Mouse (Mus musculus) heart, adult 2 months (tissue): ENCODE data around the gene Ntmt1. TPM values are rescaled to one million over a fixed set of nuclear protein-coding genes. Genes with fewer than 3 reads are reported as not detected.
A peak's percentile ranks its signal among the peaks of the same experiment; 100 is the strongest.

ENCODE experiments used
- DNase-seq, 2 experiments: peaks; one replicate each; pipeline ENCODE4 v3.0.0; 2021
- H3K27ac ChIP-seq: fragments of 200-600 bp; 2 replicates; pipeline ENCODE4 v1.8.1; 2022
- H3K27me3 ChIP-seq: fragments of 200-500 bp; 2 replicates; pipeline ENCODE4 v1.6.1; 2012; ENCODE audit warnings: mild to moderate bottlenecking, low read length, inconsistent platforms, mixed read lengths; ENCODE audit not compliant: control insufficient read depth, insufficient read depth
- H3K36me3 ChIP-seq: fragments of 200-500 bp; 2 replicates; pipeline ENCODE4 v1.6.1; 2012; ENCODE audit warnings: low read length, inconsistent platforms; ENCODE audit not compliant: control insufficient read depth, insufficient read depth
- H3K4me1 ChIP-seq: fragments of 200-500 bp; 2 replicates; pipeline ENCODE4 v1.6.1; 2011; ENCODE audit warnings: low read length; ENCODE audit not compliant: control insufficient read depth, insufficient read depth
- H3K4me3 ChIP-seq: fragments of 200-600 bp; 2 replicates; pipeline ENCODE4 v1.8.1; 2022
- H3K79me2 ChIP-seq: fragments of 200-500 bp; replicated peaks from 2 replicates; pipeline ENCODE4 v1.6.1; 2012; ENCODE audit warnings: mild to moderate bottlenecking, inconsistent platforms, low read length, moderate library complexity, mixed read lengths; ENCODE audit not compliant: control insufficient read depth, insufficient read depth
- H3K9ac ChIP-seq: fragments of 200-500 bp; 2 replicates; pipeline ENCODE4 v1.6.1; 2012; ENCODE audit warnings: low read depth, mild to moderate bottlenecking, control low read depth, inconsistent platforms, low read length, mixed read lengths
- CTCF ChIP-seq: fragments of 200-600 bp; IDR thresholded peaks from 2 replicates; pipeline ENCODE4 v1.8.1; 2022; ENCODE audit warnings: antibody characterized with exemption, mild to moderate bottlenecking, moderate library complexity
- EP300 ChIP-seq: fragments of 200-500 bp; IDR thresholded peaks from 2 replicates; pipeline ENCODE4 v1.6.1; 2011; ENCODE audit warnings: low read depth, low read length, control low read depth; ENCODE audit not compliant: insufficient read depth
- POLR2A ChIP-seq: fragments of 200-500 bp; IDR thresholded peaks from 2 replicates; pipeline ENCODE4 v1.6.1; 2011; ENCODE audit warnings: mild to moderate bottlenecking, low read depth, low read length, control low read depth; ENCODE audit not compliant: insufficient read depth
- WGBS: fragments of 180-500 bp; shearing (Covaris S2); methylation state at CpG from one replicate; pipeline ENCODE4 v1.1.7; 2018; 5-methylcytosine and 5-hydroxymethylcytosine counted together
- intact Hi-C: fragments of 180-260 bp; cut with DNase I; formaldehyde crosslinking; loops from one replicate; pipeline ENCODE4 v1.15.1; 2025
- polyA plus RNA-seq: library from polyadenylated mRNA; depleted of rRNA; stranded (reverse); fragments of >200 nt; gene quantifications from 2 replicates; pipeline ENCODE4 v1.2.3, GENCODE M21; 2012
- total RNA-seq, 2 experiments: library from RNA; stranded (reverse); gene quantifications; 2 replicates each; pipeline ENCODE4 v1.2.3; 2021

The Ntmt1 gene
- total and polyA plus RNA-seq, 3 experiments = 22.0 to 30.2 (median 27.3) TPM

GRCm38 (mm10) chr2:30760706-30761105 lies 46.9 kb upstream of the Ntmt1 start:
- DNase-seq = no peak
- Histone ChIP-seq H3K27ac (no peak overlapping the region), H3K4me1 (peaks cover 12% of the 10 kb centered on the region), H3K9ac (no peak overlapping the region), H3K27me3 (no peaks in the 10 kb centered on the region), H3K79me2 (no peaks in the 10 kb centered on the region), H3K4me3 (no peak overlapping the region), H3K36me3 (no peaks in the 10 kb centered on the region)
- WGBS = 75% methylated on average over 6 of the region's 6 CpGs
- no peak for TF ChIP-seq CTCF
- no peak for TF ChIP-seq EP300
- TF ChIP-seq POLR2A = no peak
- intact Hi-C loops = no loop called here

GRCm38 (mm10) chr2:30766446-30766845 lies 41.2 kb upstream of the Ntmt1 start:
- Histone ChIP-seq H3K4me3 (no peak overlapping the region), H3K27ac (no peak overlapping the region), H3K4me1 (no peaks in the 10 kb centered on the region), H3K36me3 (no peaks in the 10 kb centered on the region), H3K9ac (no peak overlapping the region), H3K27me3 (no peaks in the 10 kb centered on the region), H3K79me2 (no peaks in the 10 kb centered on the region)
- 66% methylated on average over 5 of the region's 5 CpGs for WGBS
- intact Hi-C loops = no loop called here
- TF ChIP-seq POLR2A = no peak
- no peak for TF ChIP-seq EP300
- TF ChIP-seq CTCF = no peak
- DNase-seq = no peak

- no peak overlapping the region for H3K4me3 ChIP-seq
- H3K27ac ChIP-seq = no peak overlapping the region
- no peak for DNase-seq
- no peaks in the 10 kb centered on the region for H3K79me2 ChIP-seq
- WGBS = 83% methylated on average over 7 of the region's 7 CpGs
- intact Hi-C loops = no loop called here
- no peak for TF ChIP-seq CTCF
- TF ChIP-seq EP300 = no peak
- TF ChIP-seq POLR2A = no peak
- H3K36me3 ChIP-seq = no peaks in the 10 kb centered on the region
- peaks cover 7% of the 10 kb centered on the region for H3K4me1 ChIP-seq
- H3K9ac ChIP-seq = no peak overlapping the region
- H3K27me3 ChIP-seq = no peaks in the 10 kb centered on the region
These were observed 39.9 kb upstream of the Ntmt1 start for GRCm38 (mm10) chr2:30767626-30768240.

GRCm38 (mm10) chr2:30768529-30768928 lies 39.1 kb upstream of the Ntmt1 start:
- no peak overlapping the region for H3K9ac ChIP-seq
- H3K79me2 ChIP-seq = no peaks in the 10 kb centered on the region
- H3K4me1 ChIP-seq = peaks cover 13% of the 10 kb centered on the region
- H3K27ac ChIP-seq = no peak overlapping the region
- 62% methylated on average over 5 of the region's 5 CpGs for WGBS
- DNase-seq = no peak
- no peak overlapping the region for H3K4me3 ChIP-seq
- no peaks in the 10 kb centered on the region for H3K27me3 ChIP-seq
- intact Hi-C loops = no loop called here
- no peak for TF ChIP-seq EP300
- TF ChIP-seq POLR2A = no peak
- TF ChIP-seq CTCF = no peak
- H3K36me3 ChIP-seq = no peaks in the 10 kb centered on the region; the same call in 1 of the 2 replicates

- H3K27ac ChIP-seq = no peak overlapping the region
- no peaks in the 10 kb centered on the region for H3K27me3 ChIP-seq
- H3K4me3 ChIP-seq = no peak overlapping the region
- intact Hi-C loops = no loop called here
- no peaks in the 10 kb centered on the region; the same call in 1 of the 2 replicates for H3K36me3 ChIP-seq
- no peaks in the 10 kb centered on the region for H3K79me2 ChIP-seq
- H3K4me1 ChIP-seq = peaks cover 16% of the 10 kb centered on the region
- H3K9ac ChIP-seq = no peak overlapping the region
- no peak for DNase-seq
- peak; percentile 46 for TF ChIP-seq CTCF
- no peak for TF ChIP-seq POLR2A
- no peak for TF ChIP-seq EP300
- 55% methylated on average over 6 of the region's 6 CpGs for whole genome bisulfite sequencing
These were observed 38.4 kb upstream of the Ntmt1 start for GRCm38 (mm10) chr2:30769187-30769586.

- 2% methylated on average over 50 of the region's 51 CpGs for WGBS
- intact Hi-C loops = loop anchor here (2.0 kb wide), 1 partner anchor 53 kb away; no protein-coding TSS in a partner anchor
These were observed 36.2 kb upstream of the Ntmt1 start for GRCm38 (mm10) chr2:30771368-30771805.

More at GRCm38 (mm10) chr2:30771368-30771805, 36.2 kb upstream of the Ntmt1 start:
- no peaks in the 10 kb centered on the region for H3K27me3 ChIP-seq
- H3K36me3 ChIP-seq = no peaks in the 10 kb centered on the region; the same call in 1 of the 2 replicates
- peaks cover 16% of the 10 kb centered on the region for H3K4me1 ChIP-seq
- peak overlapping the region; percentile 84 for H3K9ac ChIP-seq
- peak overlapping the region; percentile 87 for H3K27ac ChIP-seq
- TF ChIP-seq EP300 (no peak), CTCF (no peak), POLR2A (no peak)
- H3K4me3 ChIP-seq = peak overlapping the region; percentile 68
- DNase-seq = no peak
- H3K79me2 ChIP-seq = no peaks in the 10 kb centered on the region
